Mouse (Mus musculus): ENCODE results near the gene Myo18a.

Myo18a gene

DNA sequence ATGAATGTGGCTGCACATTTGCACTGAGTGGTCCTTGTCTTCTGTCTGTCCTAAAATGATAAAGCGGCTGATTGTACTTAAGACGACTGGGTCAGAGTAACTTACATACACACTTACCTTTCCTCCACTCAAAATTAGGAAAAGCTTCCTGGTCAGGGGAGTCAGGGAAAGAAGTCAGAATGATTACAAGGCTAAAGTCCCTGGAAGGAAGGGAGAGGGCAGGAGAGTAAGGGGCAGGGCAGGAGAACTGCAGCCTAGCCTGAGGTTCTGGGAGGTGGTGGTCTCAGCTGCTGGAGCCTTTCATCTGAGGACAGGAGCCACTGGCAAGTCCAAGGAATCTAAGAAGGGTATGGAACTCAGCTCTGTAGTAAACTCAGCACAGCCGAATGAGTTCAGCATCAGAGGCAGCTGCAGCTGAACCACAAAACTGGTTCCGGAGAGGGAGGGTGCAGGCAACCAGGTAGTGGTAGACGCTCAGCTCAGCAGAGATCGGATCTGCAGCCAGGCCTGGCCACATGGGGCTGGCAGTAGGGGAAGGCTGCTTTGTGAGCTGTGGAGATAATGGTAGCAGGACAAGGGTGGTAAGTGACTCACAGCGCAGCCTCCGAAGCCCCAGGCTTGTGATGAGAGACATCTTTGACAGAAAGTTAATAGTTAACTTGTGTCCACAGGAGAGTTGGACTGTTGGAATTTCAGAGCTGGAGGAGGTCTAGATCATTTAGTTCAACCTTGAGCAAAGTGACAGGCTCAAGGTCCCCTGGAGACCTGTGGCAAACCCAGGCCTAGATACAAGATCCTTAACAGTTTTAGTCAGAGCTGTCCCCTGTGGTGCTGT is 9.1 kb downstream of the Myo18a start:
- in situ Hi-C loops (cut with MboI, MseI) = no loop called here

DNA sequence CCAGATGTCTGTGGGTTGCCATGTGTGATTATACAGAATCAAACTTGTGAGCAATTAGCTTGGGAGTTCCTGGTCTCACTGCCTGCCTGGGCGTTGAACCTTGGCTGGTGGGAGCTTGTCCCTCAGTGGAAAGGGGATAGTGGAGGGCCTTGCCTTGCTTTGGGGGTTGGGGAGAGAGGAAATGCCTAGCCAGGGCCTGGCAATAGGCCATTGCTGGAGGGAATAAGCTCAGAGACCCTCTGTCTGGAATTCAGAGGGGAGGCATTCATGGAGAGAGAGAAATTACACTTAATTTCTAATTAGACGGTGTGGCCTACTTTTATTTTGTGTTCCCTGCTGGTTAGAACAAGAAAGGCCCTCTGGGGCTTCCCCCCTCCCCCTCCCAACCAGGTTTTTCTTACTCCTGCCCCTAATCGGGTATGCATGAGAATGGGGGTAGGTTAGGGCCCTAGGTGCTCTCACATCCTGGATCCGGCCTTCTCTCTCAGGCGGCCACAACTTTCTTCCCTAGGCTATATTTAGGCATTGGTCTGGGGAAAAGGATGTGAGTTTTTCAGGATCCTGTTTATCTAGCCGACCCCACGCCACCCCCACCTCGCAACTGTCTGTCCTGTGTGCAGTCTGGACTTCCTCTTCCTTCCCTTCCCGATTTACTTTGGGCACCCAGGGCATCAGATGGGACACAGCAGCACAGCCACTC is 12.8 kb downstream of the Myo18a start:
- in situ Hi-C loops (cut with MboI, MseI) = no loop called here

DNA sequence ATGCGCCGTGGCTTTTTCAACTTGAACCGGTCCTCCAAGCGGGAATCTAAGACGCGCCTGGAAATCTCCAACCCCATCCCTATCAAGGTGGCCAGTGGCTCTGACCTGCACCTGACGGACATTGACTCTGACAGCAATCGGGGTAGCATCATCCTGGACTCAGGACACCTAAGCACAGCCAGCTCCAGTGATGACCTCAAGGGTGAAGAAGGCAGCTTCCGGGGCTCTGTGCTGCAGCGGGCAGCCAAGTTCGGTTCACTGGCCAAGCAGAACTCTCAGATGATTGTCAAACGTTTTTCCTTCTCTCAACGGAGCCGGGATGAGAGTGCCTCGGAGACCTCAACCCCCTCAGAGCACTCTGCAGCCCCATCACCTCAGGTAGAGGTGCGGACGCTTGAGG is 14.4 kb downstream of the Myo18a start:
- in situ Hi-C loops (cut with MboI, MseI) = no loop called here

- in situ Hi-C loops (cut with MboI, MseI) = no loop called here
These were observed 14.9 kb downstream of the Myo18a start for GRCm38 (mm10) chr11:77777937-77778336.

- in situ Hi-C loops (cut with MboI, MseI) = no loop called here
These were observed 16.2 kb downstream of the Myo18a start for GRCm38 (mm10) chr11:77779240-77779639.

DNA sequence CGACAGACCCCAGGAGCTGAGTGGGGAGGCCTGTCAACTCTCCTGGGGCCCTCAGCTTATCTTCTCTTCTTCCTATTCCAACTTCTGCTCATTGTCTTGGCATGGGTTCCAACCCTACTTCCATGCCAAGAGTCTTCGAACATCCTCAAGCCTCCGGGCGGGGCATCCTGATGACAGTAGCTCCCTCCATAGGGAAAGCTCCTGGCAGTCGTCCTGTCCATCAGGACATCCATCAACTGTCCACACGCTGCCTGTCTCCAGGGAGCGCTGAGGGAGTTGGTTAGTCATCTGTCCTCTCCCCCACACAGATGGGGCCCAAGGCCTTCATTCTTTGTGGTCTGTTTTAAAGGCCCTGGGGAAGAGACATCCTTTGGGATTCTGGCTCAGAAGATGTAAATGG is 18.0 kb downstream of the Myo18a start:
- in situ Hi-C loops (cut with MboI, MseI) = no loop called here

DNA sequence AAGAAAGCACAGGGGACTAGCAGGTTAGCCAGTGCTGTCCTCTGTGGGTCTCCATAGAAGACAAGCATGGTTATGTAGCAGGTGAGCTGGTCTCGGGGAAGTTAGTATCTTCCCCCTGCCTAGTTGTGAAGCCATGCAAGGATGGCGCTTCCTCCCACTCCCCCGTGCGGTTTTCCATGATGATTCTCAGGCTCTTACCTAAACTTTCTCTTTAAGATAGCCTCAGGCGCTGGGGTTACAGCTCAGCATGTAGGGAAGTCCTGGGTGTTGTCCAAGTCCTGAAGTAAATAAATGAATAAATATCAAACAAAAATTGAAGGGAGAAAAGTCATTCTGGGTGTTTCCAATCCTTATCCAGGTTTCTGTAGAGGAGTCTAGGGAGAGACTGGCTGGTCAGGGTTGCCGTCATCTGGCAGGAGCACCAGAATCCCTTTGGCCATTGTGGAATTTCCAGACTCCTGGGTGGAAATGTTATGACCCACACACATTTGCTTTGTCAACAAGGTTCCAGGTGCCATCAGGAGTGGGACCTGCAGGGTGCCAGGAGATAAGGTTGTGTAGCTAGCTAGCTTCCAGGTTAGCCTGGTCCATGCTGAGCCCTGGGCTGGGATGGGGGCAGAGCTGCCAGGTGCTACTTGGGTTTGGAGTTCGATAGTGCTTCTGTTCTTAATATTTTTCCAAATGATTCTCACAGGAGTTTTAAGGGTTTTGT is 19.2 kb downstream of the Myo18a start:
- in situ Hi-C loops (cut with MboI, MseI) = no loop called here

GRCm38 (mm10) chr11:77783211-77783746 is 20.2 kb downstream of the Myo18a start:
- in situ Hi-C loops (cut with MboI, MseI) = no loop called here

GRCm38 (mm10) chr11:77783747-77784646 is 21.0 kb downstream of the Myo18a start:
- in situ Hi-C loops (cut with MboI, MseI) = no loop called here

DNA sequence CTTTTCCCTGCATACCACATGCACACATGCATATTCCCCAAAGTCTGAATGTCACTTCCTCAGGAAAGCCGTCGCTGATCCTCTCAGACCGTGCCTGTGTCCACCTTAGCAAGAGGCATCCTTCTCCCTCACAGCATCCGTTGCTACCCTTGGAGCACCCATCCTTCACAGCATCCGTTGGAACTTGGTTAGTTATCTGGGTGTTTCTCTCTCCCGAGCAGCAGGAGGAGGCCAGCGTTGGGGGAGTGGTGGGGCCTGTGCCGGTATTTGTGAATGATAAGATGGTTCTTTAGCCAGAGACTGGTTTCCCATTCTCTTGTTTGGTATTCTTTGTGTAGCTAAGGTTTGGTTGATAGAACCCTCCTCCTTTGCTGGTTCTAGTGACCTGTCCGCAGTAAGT is 21.8 kb downstream of the Myo18a start:
- in situ Hi-C loops (cut with MboI, MseI) = no loop called here

DNA sequence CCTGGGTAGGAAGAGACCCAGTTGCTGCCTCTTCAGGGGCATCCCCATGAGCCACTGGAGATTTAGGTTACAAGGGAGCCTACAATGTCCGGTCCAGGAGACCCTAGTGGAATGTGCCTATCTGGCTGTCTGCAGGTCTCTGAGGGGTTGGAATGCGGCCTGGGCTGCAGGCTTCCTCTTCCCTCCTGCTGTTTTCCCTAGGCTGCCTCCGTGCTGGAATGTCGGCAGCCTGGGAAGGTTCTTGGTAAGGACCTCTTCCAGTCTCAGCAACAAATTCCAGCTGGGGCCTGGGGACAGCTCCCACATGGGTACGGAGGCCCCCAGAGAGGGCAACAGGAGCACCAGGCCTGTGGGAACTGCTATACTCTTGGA is 22.3 kb downstream of the Myo18a start:
- in situ Hi-C loops (cut with MboI, MseI) = no loop called here

DNA sequence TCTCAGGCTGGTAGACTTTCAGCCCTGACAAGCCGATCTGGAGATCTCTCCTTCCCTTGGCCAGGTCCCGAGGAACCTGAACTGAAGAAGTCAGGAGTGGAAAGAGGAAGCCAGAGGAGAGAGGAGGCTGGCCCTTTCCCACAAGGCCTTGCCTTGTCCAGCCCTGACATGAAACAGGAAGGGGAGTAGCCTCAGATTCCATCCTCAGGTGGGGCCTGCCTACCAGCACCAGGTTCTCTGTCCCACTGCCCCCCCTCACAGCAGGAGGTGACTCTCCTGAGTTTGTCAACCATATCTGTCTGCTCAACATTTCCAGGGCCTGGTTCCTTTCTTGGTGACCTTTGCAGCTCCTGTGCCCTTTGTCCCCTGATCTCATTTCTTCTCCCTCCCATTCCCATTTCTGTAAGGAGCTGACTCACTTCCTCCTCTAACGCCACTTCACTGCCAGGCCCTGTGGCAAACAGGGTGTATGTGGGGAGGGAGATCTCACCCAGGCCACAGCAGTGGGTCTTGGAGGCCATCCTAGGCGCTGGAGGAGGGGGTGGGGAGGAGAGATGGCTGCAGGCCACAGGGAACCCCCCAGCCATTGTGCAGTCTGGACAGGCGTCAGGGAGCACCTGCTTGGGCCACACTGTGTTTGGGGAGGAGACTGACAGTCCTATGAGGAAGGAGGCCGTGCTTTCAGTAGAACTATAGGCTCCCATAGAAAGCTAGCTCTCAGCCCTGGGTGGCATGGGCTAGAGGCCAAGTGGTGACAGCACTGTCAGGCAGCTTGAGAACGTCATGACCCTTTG is 22.9 kb downstream of the Myo18a start:
- in situ Hi-C loops (cut with MboI, MseI) = no loop called here

- in situ Hi-C loops (cut with MboI, MseI) = no loop called here
These were observed 24.7 kb downstream of the Myo18a start, which contains the start of gene Gm10277 for GRCm38 (mm10) chr11:77787707-77788106. TSS of gene Gm10277 (minus strand) at chr11:77787747.

DNA sequence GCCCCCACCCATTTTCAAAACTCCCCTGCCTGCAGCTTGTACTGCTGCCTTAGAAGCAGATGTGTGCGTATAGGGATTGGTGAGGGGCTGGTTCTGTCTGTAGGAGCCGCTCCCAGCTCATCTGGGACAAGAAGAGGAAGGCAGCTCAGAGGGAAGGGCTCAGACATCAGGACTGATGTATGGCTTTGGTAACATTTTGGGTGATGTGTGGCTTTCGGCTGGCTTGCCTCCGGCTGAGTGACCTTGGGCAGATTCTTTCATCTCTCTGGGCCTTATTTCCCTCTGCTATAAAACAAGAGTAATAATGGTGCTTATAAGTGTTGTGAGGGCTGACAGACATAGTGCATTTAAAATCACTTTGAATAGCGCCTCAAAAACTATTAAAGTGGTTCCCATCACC is 26.5 kb downstream of the Myo18a start:
- in situ Hi-C loops (cut with MboI, MseI) = no loop called here

GRCm38 (mm10) chr11:77790286-77790685 is 27.2 kb downstream of the Myo18a start:
- in situ Hi-C loops (cut with MboI, MseI) = no loop called here

DNA sequence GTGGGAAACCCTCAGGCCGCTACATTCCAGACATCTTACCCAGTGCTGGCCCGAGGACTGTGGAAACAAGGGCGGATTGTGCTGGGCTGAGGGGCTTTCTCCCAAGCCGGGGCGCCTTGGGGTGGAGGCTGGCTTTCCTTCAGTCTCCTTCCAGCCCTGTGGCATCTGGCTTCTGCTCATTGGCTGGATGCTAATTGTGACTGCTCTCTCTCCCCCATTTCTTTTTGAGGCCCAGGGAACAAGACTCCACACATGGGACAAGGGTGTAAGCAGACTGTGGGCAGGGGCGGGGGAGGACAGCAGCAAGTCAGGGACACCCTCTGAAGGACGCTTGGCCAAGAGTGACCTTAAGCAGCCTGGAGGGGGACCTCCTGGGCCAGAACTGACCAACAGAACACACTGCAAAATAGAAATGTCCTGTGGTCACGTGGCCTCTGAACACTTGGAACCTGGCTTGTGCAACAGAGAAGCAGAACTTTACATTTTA is 28.2 kb downstream of the Myo18a start:
- in situ Hi-C loops (cut with MboI, MseI) = no loop called here

- in situ Hi-C loops (cut with MboI, MseI) = no loop called here
These were observed 28.9 kb downstream of the Myo18a start for GRCm38 (mm10) chr11:77791752-77792565.

- in situ Hi-C loops (cut with MboI, MseI) = no loop called here
These were observed 29.5 kb downstream of the Myo18a start for GRCm38 (mm10) chr11:77792566-77792909.

DNA sequence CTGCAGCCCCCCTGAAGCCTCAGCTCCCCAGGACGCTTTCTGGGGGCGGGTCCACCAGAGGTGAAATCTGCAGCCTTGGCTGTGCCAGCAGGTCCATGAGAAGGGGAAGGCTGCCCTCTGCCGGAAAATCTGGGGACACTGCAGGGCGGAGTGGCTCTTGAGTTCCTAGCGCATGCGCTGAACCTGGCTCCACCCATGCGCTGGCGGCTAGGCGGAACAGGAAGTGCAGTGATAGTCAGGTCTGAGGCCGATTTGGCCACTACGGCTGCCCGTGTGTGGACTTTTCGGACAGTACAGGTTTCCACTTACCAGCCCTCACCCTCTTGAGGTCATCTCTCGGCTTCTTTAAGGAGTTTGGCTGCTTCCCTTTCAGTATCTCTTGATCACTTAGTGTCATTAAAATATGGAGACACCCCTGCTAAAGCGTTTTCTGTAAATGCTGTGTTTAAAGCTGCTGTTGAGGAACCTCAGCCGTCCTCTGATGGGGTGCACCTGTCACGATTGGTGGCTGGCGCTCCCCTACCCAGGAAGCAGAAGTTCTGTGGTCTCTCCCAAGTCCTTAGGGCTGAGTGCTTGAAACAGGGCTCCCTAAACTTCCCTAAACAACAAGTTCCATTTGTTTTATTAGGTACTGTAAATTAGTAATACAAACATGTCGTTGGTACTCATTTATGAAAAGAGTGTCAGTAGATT is 30.3 kb downstream of the Myo18a start:
- in situ Hi-C loops (cut with MboI, MseI) = no loop called here

Data from T-helper 1 cell (primary cell).